Mouse (Mus musculus) heart, adult 2 months (tissue): ENCODE measurements around the gene Ppp4r3a.

Experiments
- CTCF ChIP-seq: fragments of 200-600 bp; IDR thresholded peaks from 2 replicates; pipeline ENCODE4 v1.8.1; 2022; ENCODE audit warnings: antibody characterized with exemption, mild to moderate bottlenecking, moderate library complexity
- EP300 ChIP-seq: fragments of 200-500 bp; IDR thresholded peaks from 2 replicates; pipeline ENCODE4 v1.6.1; 2011; ENCODE audit warnings: low read depth, low read length, control low read depth; ENCODE audit not compliant: insufficient read depth

GRCm38 (mm10) chr12:100991119-100991518 lies 92.4 kb downstream of the Ppp4r3a start:
- TF ChIP-seq EP300 (no peak), CTCF (no peak)
